Mouse (Mus musculus) lung, adult 18-20 months (tissue): ENCODE data around the gene Pank3.

ENCODE experiments used
- DNase-seq, 2 experiments: peaks; one replicate each; pipeline ENCODE4 v3.0.0; 2022; ENCODE audit warnings: mixed read lengths in 2 of 2

The Pank3 gene

DNA sequence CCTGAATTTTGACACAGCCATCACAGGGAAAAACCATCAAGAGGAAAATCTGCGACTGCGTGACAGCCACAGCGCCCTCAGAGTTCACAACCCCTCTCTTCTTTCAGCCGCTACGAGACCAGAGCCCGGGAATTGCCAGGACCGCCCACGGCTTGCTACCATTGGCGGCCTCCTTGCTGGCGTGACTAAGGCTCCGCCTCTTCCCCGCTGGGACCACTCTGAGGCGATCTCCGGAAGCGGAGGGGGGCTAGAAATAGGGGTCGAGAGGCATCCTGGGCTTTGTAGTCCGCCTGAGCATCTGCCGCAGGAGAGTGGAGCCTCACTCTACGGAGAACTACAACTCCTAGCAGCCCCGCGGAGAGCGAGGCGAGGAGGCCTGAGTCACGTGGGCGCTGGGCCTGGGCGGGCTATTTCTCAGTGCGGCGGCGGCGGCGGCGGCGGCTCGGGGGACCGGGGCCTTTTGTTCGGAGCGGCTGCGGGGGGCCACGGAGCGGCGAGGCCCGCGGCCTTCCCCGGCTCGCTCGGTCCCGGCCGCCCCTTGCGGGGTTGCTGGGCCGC is at the start of gene Pank3:
Pank3 (plus strand) TSS at position 297 of the 558 bp plus-strand sequence.
- peak; percentile 99 for DNase-seq

- DNase-seq, result peak; percentile 20 to 25
Measured at GRCm38 (mm10) chr11:35723876-35724275, 45.4 kb upstream of the Pank3 start.

DNA sequence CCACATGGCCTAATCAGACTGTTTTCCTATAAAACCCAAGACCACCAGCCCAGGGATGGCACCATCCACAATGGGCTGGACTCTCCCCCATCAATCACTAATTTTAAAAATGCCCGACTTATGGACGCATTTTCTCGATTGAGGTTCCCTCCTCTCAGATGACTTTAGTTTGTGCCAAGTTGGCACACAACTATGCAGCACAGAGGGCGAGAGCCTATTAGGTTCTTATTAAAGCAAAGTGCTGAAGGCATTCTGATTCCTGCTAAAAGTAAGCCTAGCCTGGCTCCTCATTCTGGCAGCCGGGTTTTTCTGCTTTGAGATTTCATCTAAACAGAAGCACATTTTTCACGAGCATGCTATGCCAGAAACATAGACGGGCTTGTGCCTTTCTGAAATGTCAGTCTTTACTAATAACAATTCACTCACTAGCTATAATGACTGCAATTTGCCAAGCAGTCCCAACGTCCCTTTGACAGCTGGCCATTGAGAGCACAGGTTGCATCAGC is 42.9 kb upstream of the Pank3 start:
- DNase-seq, result no peak

DNA sequence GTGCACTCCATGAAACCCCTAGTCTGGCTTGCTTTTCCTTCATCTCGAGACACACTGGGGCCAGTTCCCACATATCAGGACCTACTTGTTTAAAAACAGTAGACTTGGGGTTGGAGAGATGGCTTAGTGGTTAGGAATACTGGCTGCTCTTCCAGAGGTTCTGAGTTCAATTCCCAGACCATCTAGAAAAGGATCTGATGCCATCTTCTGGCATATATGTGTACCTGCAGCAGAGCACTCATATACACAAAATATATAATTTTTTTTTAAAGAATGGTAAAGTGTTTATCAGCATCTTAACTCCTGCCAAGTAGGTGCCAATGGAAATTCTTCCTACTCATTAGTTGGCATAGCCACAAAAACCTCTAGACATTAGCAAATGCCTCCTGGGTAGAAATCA is 41.1 kb upstream of the Pank3 start:
- no peak for DNase-seq

DNA sequence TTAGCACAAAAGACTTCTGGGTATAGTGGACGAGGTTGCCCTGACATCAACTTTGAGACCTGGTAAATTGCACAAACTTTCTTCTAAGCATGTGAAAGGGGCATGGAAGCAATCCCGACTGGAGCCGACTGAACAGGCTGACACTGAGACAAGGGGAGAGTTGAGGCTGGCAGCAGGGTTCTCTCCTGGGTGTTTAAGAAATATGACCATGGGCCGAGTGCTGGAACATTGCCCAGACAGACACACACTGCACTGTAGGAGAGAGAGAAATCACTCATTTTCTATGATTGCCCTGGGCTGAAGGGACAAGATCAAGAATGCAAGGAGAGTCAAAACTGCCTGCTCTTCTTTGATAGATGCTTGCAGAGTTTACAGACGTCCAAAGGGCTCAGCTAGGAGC is 40.1 kb upstream of the Pank3 start:
- DNase-seq, result peak in 1 of 2 experiments; percentile 5

GRCm38 (mm10) chr11:35732366-35732765 is 36.9 kb upstream of the Pank3 start:
- no peak for DNase-seq

DNA sequence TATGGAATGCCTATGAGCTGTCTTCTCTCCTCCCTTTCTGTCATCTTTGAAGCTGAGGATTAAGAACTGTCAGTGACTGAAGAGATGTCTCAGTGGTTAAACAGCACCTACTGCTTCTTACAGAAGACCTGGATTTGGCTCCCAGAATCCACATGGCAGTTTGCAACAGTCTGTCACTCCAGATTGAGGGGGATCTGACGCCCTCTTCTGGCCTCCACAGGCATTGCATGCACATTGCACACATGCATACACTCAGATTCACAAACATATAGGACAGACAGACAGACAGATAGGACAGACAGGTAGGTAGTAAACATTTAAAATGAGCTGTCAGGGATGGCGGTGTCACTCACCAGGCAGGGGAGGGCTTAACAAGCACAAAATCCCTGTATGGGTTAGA is 32.5 kb upstream of the Pank3 start:
- DNase-seq, result no peak

- peak; percentile 7 to 54 for DNase-seq
Measured at GRCm38 (mm10) chr11:35737262-35737661, 32.0 kb upstream of the Pank3 start.

GRCm38 (mm10) chr11:35738102-35738501 is 31.2 kb upstream of the Pank3 start:
- DNase-seq, result peak in 1 of 2 experiments; percentile 5

- no peak for DNase-seq
Measured at GRCm38 (mm10) chr11:35743586-35743985, 25.7 kb upstream of the Pank3 start.

DNA sequence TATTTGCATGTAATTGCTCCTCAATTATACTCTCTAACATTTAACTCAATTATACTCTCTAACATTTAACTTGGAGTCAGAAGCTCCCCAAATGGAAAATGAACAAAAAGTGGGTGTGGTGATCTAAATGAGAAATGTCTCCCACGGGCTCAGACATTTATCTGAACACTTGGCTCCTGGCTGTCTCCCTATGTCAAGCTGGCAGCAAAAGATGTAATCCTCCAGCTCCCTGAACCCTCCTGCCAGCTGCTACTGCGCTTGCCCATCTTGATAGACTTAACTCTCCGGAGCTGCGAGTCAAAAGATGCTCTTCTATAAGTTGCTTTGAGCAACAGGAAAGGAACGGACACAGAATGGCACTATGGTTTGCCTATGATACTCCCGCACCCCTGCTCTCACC is 24.7 kb upstream of the Pank3 start:
- DNase-seq, result no peak

DNA sequence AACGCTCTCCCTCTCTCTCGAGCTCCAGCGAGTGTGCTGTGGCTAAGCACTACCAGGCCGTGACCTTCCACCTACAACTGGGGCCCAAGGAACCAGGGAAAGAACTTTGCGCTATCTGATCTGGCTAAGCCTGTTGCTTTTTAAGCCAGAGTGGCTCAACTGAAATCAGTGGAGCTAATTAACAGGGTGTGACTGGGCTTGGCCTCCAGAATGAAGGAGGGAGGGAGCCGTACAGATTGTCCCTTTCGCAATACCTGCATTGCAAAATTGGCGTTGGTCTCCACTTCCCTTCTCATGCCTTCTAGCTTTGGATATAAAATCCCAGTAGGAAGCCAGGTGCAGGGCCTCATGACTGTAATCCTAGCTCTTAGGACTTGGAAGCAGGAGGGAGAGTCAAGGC is 18.7 kb upstream of the Pank3 start:
- DNase-seq, result peak; percentile 88 to 92

DNA sequence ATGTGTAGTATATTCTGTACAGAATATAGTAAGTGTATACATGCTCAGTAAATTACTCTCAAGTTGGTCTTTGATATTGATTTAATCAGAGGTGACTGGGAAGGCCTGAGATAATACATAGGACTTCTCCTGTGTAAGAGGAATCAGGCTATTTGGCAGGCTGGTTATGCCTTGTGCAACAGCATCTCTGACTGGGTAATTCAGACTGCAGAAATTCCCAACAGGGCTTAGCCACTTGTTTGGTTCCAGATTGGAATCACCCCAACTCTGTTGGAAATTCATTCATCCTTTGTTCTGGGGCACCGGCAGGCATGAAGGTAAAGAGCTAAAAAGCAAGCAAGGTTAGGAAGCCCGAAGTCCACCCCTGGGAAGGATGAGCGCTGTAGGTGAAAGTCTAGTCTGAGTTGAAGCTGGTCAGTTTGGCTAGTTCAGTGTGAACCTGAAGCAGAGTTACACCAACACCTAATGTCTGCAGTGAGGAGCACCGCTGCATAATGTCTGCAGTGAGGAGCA is 14.3 kb upstream of the Pank3 start:
- DNase-seq, result no peak

- DNase-seq, result no peak
Measured at GRCm38 (mm10) chr11:35755546-35755945, 13.7 kb upstream of the Pank3 start.

- DNase-seq, result peak in 1 of 2 experiments; percentile 14
Measured at GRCm38 (mm10) chr11:35756411-35757303, 12.6 kb upstream of the Pank3 start.

DNA sequence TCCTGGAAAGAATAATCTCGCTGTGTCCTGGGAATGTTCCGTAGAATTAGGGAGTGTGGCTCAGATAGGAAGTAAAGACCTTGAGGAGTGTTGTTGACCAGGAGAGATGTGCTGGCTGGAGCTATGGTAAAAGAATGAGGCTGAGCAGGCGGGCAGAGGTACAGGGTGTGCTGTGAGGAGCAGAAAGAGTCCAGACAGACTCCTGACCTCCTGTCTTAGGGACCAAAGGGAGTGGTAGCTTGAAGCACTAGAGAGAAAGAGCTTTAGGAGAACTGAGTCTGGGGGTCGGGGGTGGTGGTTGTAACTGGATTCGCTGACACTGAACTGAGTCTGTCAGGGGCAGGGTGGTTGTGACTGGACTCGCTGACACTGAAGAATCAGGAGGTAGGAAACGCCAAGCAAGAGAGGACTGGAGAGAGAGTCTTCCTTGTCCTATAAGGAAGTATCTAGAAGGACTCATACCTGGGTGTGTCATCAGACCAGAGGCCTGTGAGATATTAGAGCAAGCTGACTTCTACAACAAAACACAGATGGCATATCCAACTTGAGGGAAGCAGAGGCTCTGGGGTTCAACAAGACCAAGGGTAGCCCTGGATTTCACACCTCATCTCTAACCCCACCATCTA is 9.2 kb upstream of the Pank3 start:
- DNase-seq, result no peak

DNA sequence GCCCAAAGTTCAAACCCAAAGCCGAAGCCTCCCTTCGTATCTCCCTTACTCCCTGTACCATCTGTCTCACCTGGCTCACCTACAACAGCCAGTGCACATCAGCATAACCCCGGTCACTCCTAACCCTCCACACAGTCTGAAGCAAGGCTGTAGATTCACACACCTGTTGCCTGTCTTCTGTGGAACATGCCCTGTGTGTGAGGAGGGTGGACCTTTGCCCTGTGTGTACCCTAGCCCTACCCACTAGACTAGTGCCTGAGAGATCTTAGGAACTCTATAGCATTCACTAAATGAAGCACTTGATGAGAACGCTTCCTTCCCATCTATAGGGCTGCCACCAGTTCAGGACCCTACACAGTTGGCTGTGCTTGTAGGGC is 8.7 kb upstream of the Pank3 start:
- DNase-seq, result no peak

DNA sequence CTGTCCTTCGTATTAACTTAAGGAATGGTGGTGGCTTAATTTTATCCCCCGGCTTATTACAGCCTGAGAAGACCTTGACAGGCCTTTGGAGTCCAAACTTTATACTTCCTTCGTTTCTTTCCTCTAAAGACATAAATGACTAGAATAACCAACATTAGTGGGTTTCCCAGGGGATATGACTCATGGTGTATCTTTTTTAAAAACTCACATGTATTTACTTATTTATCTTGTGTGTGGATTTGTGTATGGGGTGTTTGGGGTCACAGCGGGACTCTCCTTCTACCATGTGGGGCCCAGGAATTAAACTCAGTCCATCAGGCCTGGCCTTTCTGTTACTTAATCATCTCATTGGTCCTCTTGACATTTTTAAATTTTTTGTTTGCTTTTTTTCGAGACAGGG is 2.4 kb upstream of the Pank3 start:
- DNase-seq, result no peak

DNA sequence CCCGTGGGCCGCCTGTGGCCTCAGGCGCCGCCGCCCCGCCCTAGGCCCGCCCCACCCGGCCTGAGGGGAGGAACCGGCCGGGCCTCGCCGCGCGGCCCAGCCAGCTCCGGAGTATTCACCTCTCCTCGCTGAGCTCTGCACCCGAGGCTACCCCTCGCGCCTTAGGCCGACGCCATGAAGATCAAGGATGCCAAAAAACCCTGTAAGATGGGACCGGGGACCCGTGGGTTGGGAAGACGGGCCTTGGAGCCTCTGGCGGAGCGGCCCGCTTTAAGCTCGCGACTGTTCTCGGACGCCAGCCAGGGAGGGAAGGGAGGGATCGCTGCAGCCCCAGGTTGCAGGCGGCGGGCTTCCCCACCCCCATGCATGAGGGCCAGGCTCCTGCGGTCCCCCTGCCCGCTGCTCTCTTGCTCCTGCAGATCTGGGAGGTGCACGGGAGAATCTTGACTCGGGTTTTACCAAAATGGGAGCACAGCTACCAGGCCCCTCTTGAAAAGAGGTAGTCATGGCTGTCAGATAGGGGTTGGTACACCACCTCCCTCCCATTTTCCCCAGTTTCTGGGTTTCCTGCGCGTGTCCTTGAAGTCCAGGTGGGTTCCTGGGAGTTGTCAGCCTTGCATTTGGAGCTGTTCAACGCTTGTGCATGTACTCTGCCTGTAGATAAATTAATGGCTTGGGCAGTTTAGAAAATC is 608 bp downstream of the Pank3 start:
- peak in 1 of 2 experiments; percentile 70 for DNase-seq

DNA sequence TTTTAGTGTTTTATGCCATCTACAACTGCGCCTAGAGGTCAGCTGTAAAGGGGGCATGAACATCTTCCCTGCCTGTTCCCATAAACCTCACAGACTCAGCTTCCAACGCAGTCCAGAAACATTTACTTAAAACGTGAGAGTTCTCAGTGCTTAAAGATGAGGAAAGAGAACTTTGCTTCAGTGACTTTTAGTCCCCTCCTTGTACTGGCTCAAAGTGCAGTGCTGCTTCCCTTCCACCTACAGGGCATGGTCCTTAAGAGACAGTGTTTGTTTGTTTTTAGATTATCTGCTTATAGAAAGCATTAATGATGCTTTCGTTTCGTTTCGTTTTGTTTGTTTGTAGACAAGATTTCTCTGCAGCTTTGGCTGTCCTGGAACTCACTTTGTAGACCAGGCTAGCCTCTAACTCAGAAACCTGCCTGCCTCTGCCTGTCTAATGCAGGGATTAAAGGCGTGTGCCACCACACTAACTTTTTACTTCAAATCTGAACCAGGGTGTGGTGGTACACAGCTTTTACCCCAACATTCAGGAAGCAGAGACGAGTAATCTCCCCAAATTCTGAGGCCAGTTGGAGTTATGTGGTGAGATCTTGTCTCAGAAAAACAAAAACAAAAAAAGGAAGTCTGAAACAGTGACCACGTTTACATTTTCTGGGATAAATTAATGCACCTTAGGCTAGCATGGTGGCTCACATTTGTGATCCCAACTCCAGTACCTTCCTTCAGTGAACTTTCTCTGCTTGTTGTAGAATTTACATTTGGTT is 1.6 kb downstream of the Pank3 start:
- no peak for DNase-seq

GRCm38 (mm10) chr11:35775606-35776005 is 6.3 kb downstream of the Pank3 start:
- DNase-seq, result no peak

DNA sequence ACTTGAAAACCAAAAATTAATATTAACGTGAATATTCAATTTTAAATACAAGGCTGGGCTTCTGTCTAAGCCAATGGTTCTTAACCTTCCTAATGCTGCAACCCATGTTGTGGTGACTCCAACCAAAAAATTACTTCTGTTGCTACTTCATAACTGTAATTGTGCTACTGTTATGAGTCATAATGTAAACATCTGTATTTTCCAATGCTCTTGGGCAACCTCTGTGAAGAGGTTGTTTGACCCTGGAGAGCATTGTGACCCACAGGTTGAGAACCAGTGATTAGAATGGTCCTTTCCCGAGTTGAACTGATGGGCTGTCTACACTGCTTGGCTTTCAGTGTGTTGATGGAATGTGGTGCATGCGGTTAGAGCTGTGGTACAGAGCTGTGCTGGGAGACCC is 7.2 kb downstream of the Pank3 start:
- DNase-seq, result peak in 1 of 2 experiments; percentile 19
